ENCODE assay signal across 7 mouse cellular contexts in the genomic region with DNA sequence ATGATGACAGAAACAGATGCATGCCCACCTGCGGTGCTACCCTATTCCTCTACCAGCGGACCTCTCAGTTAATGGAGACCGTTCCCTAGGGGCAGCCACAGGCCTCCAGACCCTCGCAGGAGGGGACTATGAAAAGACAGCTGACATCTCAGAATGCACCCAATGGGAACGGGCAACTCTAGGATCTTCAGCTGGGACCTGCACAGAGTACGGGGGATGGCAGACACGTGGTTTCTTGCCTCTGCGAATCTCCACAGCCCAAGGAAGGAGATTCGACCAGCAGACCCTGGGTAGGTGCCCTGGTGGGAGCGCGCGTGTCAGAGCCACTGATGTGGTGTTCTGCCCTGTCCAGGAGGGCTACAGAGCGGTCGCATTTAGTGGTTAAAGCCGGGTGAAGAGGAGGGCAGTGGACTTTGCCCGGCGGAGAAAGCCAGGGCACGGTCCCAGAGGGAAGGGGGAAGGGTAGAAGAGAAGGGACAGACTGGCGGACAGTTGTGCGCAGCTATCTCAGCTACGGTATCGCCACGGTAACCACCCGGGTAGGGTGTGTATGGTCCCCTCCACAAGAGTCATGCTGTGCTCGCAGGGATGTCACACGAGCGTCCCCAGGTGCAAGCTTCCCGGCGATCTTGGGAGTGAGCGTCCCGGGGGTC. TPM values are rescaled to one million over a fixed set of nuclear protein-coding genes. Genes with fewer than 3 reads are reported as not detected.
DNase-seq lines count a peak whose midpoint lies in the region; ATAC-seq and TF ChIP-seq lines count a peak whose summit lies in the region.

No protein-coding gene starts in this region.

- peak; percentile 44 for ATAC-seq in forebrain, postnatal 0 days

- H3K36me3 ChIP-seq in ES-Bruce4 (ENCODE audit: control insufficient read depth, insufficient read depth, low read length, poor library complexity, severe bottlenecking): no peaks in the 10 kb centered on the region
- H3K36me3 ChIP-seq in forebrain, postnatal 0 days (ENCODE audit: insufficient read depth): no peaks in the 10 kb centered on the region

- no peak for TF ChIP-seq EP300 in ES-Bruce4 (IDR thresholded peaks at IDR 0.05; ENCODE audit: insufficient read depth, low read depth, low read length)

- 2% methylated on average over 31 of the region's 31 CpGs for WGBS in forebrain, postnatal 0 days

- TF ChIP-seq POLR2A in ES-Bruce4 (IDR thresholded peaks at IDR 0.05; ENCODE audit: insufficient read depth, low read length): no peak

- no peak overlapping the region for H3K27ac ChIP-seq in ES-Bruce4 (ENCODE audit: insufficient read depth, low read length)
- H3K27ac ChIP-seq in forebrain, postnatal 0 days (ENCODE audit: low read depth, low read length): no peak overlapping the region

- DNase-seq in B cell, adult 2 months: peak; percentile 23 to 32
- DNase-seq in forebrain, postnatal 0 days: no peak
- DNase-seq in kidney, postnatal 25 days: peak; percentile 72 to 85
- DNase-seq in neural tube, embryonic 10.5 days (ENCODE audit: extremely low spot score, low spot score): peak; percentile 53
- DNase-seq in MN1 (ENCODE audit: low spot score): no peak
- DNase-seq in frontal cortex, postnatal 10 days (ENCODE audit: low spot score in 2 of 2): no peak

- peak overlapping the region; percentile 86 for H3K4me3 ChIP-seq in ES-Bruce4 (ENCODE audit: low read depth, low read length)
- peak overlapping the region; percentile 43 for H3K4me3 ChIP-seq in forebrain, postnatal 0 days (ENCODE audit: low read depth, low read length)

- peak overlapping the region; percentile 71 for H3K9ac ChIP-seq in ES-Bruce4 (ENCODE audit: low read depth, poor library complexity, severe bottlenecking)
- H3K9ac ChIP-seq in forebrain, postnatal 0 days: peak overlapping the region; percentile 39

- H3K4me1 ChIP-seq in ES-Bruce4 (ENCODE audit: control insufficient read depth, insufficient read depth, low read length): no peaks in the 10 kb centered on the region
- no peaks in the 10 kb centered on the region; the same call in 1 of the 2 replicates for H3K4me1 ChIP-seq in forebrain, postnatal 0 days (ENCODE audit: insufficient read depth)

- H3K27me3 ChIP-seq in ES-Bruce4 (ENCODE audit: control insufficient read depth, insufficient read depth, low read length, poor library complexity, severe bottlenecking): peaks cover 10% of the 10 kb centered on the region
- peaks cover 26% of the 10 kb centered on the region for H3K27me3 ChIP-seq in forebrain, postnatal 0 days (ENCODE audit: insufficient read depth, low read length)

- TF ChIP-seq CTCF in ES-Bruce4 (IDR thresholded peaks at IDR 0.05; ENCODE audit: low read depth, low read length): no peak
- TF ChIP-seq CTCF in forebrain, postnatal 0 days (IDR thresholded peaks at IDR 0.05; ENCODE audit: low read depth): no peak

- peak overlapping the region; percentile 62 for H3K4me2 ChIP-seq in forebrain, postnatal 0 days (ENCODE audit: low read depth)

- no peaks in the 10 kb centered on the region for H3K9me3 ChIP-seq in ES-Bruce4 (replicated peaks; ENCODE audit: control insufficient read depth, insufficient read depth, low read length, poor library complexity, severe bottlenecking)
- no peaks in the 10 kb centered on the region for H3K9me3 ChIP-seq in forebrain, postnatal 0 days (ENCODE audit: low read length)

RNA-seq across cellular contexts. Expression of a gene that starts 0.6 kb away (rescaled TPM):
- 1.2 TPM in 1 of 2 replicates, not detected in the other for polyA plus RNA-seq in ES-Bruce4 (2011; ENCODE audit: insufficient read depth, insufficient read length, low read depth, missing spikeins)
- 4.6 and 11.6 TPM in 2 replicates for total RNA-seq in forebrain, postnatal 0 days (2014; rRNA removed)
- polyA plus RNA-seq in forebrain, postnatal 0 days (2015; fragmentation: Nextera tagmentation; extraction: Ambion mirVana): 6.8 and 8.6 TPM in 2 replicates

RNA-seq across cellular contexts. Expression of a gene that starts 29.1 kb away (rescaled TPM):
- 42.4 and 45.3 TPM in 2 replicates for polyA plus RNA-seq in ES-Bruce4 (2011; ENCODE audit: insufficient read depth, insufficient read length, low read depth, missing spikeins)
- 112 and 136 TPM in 2 replicates for total RNA-seq in forebrain, postnatal 0 days (2014; rRNA removed)
- polyA plus RNA-seq in forebrain, postnatal 0 days (2015; fragmentation: Nextera tagmentation; extraction: Ambion mirVana): 154 and 183 TPM in 2 replicates

RNA-seq across cellular contexts. Expression of a gene that starts 49.9 kb away (rescaled TPM):
- polyA plus RNA-seq in ES-Bruce4 (2011; ENCODE audit: insufficient read depth, insufficient read length, low read depth, missing spikeins): not detected in 2 replicates
- not detected in 2 replicates for total RNA-seq in forebrain, postnatal 0 days (2014; rRNA removed)
- polyA plus RNA-seq in forebrain, postnatal 0 days (2015; fragmentation: Nextera tagmentation; extraction: Ambion mirVana): 0.15 TPM in 1 of 2 replicates, not detected in the other

Comparison
In these comparisons a context has a peak if more than half of its experiments do, and no peak if none do; other contexts are left out.
1. DNase-seq: peak in B cell, adult 2 months (2 of 2), kidney, postnatal 25 days (2 of 2) and neural tube, embryonic 10.5 days (single experiment); none in forebrain, postnatal 0 days (single experiment), MN1 (single experiment) and frontal cortex, postnatal 10 days (0 of 2).